Mouse (Mus musculus) embryonic facial prominence, embryonic 15.5 days (tissue): ENCODE results near the gene Gm20388. TPM values are rescaled to one million over a fixed set of nuclear protein-coding genes. Genes with fewer than 3 reads are reported as not detected.

Experiments
- ATAC-seq: fragments of 200-750 bp; cut with Nextera tagmentation; 2 replicates; pipeline ENCODE4 v1.8.0; 2017; ENCODE audit warnings: low read depth, moderate TSS enrichment; ENCODE audit not compliant: insufficient number of reproducible peaks, low FRiP score, low TSS enrichment
- H3K27ac ChIP-seq: fragments of 300-500 bp; sonication (generic); replicated peaks from 2 replicates; pipeline ENCODE4 v1.5.1; 2015; ENCODE audit warnings: mild to moderate bottlenecking, inconsistent platforms
- H3K27me3 ChIP-seq: fragments of 300-500 bp; sonication (generic); 2 replicates; pipeline ENCODE4 v1.6.1; 2015; ENCODE audit warnings: inconsistent platforms
- H3K36me3 ChIP-seq: fragments of 300-500 bp; sonication (generic); 2 replicates; pipeline ENCODE4 v1.6.1; 2015; ENCODE audit warnings: mild to moderate bottlenecking, inconsistent platforms
- H3K4me1 ChIP-seq: fragments of 300-500 bp; sonication (generic); 2 replicates; pipeline ENCODE4 v1.6.1; 2015; ENCODE audit warnings: inconsistent platforms
- H3K4me2 ChIP-seq: fragments of 300-500 bp; sonication (generic); replicated peaks from 2 replicates; pipeline ENCODE4 v1.6.1; 2015; ENCODE audit warnings: mild to moderate bottlenecking, inconsistent platforms
- H3K4me3 ChIP-seq: fragments of 300-500 bp; sonication (generic); replicated peaks from 2 replicates; pipeline ENCODE4 v1.5.1; 2015; ENCODE audit warnings: mild to moderate bottlenecking, inconsistent platforms
- H3K9ac ChIP-seq: fragments of 300-500 bp; sonication (generic); 2 replicates; pipeline ENCODE4 v1.6.1; 2015; ENCODE audit warnings: inconsistent platforms
- H3K9me3 ChIP-seq: fragments of 300-500 bp; sonication (generic); replicated peaks from 2 replicates; pipeline ENCODE4 v1.6.1; 2016; ENCODE audit warnings: inconsistent platforms
- WGBS: fragments of 180-500 bp; shearing (Covaris S2); methylation state at CpG from one replicate; pipeline ENCODE4 v1.1.7; 2015; 5-methylcytosine and 5-hydroxymethylcytosine counted together
- polyA plus RNA-seq: library from polyadenylated mRNA; unstranded; fragments of >200 nt; fragmentation: Nextera tagmentation; extraction: Ambion mirVana; gene quantifications from 2 replicates; pipeline ENCODE4 v1.2.1, GENCODE M21; 2015

The Gm20388 gene
- polyA plus RNA-seq, 1 experiment from 2014 or later: 8.0 TPM

DNA sequence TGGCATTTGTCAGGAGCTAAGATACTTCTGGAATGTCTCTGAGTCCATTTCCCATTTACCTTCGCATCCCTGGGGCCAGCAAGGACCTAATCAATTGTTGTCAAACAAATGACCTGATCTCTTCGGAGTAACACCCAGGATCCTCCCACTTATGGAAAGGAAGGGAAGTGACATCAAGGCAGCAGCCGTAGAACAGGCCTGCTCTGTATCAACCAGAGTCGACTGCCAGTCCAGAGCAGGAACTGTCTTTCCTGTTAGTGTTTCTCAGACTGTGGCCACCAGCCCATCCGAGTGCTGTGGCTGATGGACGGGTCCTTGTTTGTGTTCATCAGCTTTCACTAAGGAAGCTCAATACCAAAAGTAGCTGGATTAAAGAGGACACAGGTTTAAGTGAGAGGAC, 213.6 kb downstream of the Gm20388 start:
- Histone ChIP-seq H3K27me3 (peaks cover 7% of the 10 kb centered on the region; the same call in 1 of the 2 replicates), H3K27ac (no peak overlapping the region), H3K4me2 (no peak overlapping the region), H3K9ac (no peak overlapping the region), H3K4me1 (peaks cover 9% of the 10 kb centered on the region; the same call in 1 of the 2 replicates), H3K36me3 (no peaks in the 10 kb centered on the region), H3K4me3 (no peak overlapping the region), H3K9me3 (no peaks in the 10 kb centered on the region)
- 51% methylated on average over 6 of the region's 6 CpGs for WGBS
- ATAC-seq: no peak

DNA sequence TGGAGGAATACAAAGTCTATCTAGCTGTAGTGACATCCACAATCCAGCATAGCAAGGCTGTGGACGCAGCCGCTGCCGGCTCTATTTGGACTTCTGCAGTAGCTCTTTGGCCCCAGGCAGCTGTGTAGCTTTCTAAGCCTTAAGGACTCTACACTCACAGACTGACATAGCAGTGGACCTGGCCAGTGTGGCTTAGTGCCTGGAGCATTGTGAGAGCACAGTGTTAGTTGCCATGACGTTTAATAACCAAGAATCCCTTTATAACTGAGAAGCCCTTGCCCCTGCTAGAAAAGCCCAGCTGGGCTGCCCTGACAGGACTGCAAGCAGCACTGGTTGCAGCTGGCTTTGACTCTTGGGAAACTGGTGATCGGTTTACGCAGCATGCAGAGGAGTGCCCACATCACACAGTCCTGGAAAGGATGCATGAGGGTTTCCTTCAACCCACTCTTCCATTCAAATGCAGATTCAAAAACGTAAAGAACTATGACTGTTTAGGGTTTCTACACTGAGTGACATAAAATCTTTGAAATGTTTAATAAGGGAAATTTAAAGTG, 214.3 kb downstream of the Gm20388 start:
- no peaks in the 10 kb centered on the region for H3K9me3 ChIP-seq
- peaks cover 7% of the 10 kb centered on the region; the same call in 1 of the 2 replicates for H3K27me3 ChIP-seq
- H3K4me1 ChIP-seq: peaks cover 9% of the 10 kb centered on the region; the same call in 1 of the 2 replicates
- no peaks in the 10 kb centered on the region for H3K36me3 ChIP-seq
- no peak overlapping the region for H3K27ac ChIP-seq
- no peak for ATAC-seq
- WGBS: 45% methylated on average over 7 of the region's 7 CpGs
- H3K4me3 ChIP-seq: no peak overlapping the region
- no peak overlapping the region for H3K4me2 ChIP-seq
- H3K9ac ChIP-seq: no peak overlapping the region

DNA sequence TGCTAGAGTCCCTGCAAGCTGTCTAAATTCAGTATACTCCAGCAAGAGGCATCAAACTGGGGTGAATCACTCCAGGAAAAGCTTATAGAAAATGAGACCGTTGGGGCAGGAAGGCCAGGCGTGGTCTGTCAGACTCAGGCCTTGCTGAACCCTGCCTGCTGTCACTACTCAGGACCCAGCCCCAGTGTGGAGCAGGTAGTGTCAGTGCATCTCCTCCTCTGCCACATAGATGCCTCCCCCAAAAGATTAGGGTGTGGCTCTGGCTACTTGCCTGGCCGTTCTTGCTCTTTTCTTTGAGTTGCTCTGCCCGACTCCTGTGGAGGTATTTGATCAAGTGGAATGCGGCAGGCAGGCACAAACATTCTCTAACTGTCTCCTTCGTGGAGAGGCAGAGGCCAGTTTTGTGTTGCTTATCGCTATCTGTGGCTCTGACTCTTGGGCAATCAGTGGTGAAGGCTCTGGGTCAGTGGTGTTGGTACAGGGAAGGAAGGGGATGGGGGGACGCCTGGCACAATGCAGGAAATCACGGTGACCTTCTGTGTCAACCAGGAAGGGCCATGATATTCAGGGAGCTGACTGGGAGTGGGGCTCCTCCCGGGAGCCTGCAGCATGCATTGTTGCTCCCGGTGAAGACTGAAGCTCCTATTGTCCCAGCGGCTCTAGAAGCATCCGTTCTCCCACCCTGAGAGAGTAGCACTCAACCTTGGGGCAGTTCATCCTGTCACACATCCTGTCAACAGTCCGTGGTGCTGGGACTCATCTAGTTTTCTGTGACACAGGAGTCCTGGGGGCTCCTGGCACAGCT, 215.9 kb downstream of the Gm20388 start:
- H3K27ac ChIP-seq: 0 out of 2 replicates have a peak overlapping the region, but pooled peaks have one; percentile 2
- no peak overlapping the region for H3K4me3 ChIP-seq
- ATAC-seq: no peak; the same call in 1 of the 2 replicates
- no peaks in the 10 kb centered on the region for H3K36me3 ChIP-seq
- no peak overlapping the region for H3K4me2 ChIP-seq
- no peak overlapping the region for H3K9ac ChIP-seq
- H3K9me3 ChIP-seq: no peaks in the 10 kb centered on the region
- 28% methylated on average over 14 of the region's 14 CpGs for WGBS
- peaks cover 4% of the 10 kb centered on the region; the same call in 1 of the 2 replicates for H3K27me3 ChIP-seq
- peaks cover 3% of the 10 kb centered on the region; the same call in 1 of the 2 replicates for H3K4me1 ChIP-seq

DNA sequence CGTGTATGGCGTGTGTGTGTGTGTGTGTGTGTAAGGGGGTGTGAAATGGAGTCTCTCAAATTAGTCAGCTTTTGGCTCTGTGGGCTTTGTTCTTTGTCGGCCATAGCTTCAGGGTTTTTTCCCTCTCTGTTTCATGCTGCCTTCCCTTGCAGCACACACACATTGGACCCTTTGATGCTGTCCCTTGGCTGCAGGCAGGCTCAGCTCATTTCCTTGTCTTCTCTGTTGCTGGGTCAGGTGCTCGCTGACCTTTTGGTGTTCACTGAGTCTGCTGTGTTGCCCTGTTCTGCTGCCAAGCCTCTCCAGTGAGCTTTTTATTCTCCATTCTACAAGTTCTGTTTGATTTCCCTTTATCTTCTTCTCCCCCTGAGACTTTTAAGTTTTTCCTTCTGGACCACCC, 218.9 kb downstream of the Gm20388 start:
- 37% methylated on average over 4 of the region's 4 CpGs for WGBS

DNA sequence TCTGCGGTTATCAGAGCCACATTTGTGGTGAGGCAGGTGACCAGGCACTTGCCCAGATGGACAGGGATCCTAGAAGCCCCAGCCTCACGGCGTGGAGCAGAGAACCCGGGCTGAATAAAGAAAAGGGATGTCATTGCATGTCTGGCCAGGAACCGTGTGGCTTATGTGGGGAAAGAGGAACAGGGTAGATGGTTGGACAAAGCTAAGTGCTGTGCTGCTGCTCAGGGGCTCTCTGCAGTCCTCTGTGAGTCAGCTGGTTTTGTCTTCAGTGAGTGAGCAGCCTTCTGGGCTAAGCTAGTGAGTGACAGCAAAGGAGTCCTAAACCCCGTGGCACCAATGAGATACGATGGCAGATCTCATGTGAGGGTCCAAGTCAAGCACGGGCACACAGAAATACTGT, 220.5 kb downstream of the Gm20388 start:
- H3K9ac ChIP-seq: no peak overlapping the region
- peaks cover 4% of the 10 kb centered on the region; the same call in 1 of the 2 replicates for H3K27me3 ChIP-seq
- H3K4me3 ChIP-seq: no peak overlapping the region
- no peak for ATAC-seq
- WGBS: 77% methylated on average over 8 of the region's 8 CpGs
- H3K4me2 ChIP-seq: no peak overlapping the region
- H3K9me3 ChIP-seq: no peaks in the 10 kb centered on the region
- H3K36me3 ChIP-seq: no peaks in the 10 kb centered on the region
- no peak overlapping the region for H3K27ac ChIP-seq
- 0 out of 2 replicates have a peak, but pooled peaks cover 3% of the 10 kb centered on the region for H3K4me1 ChIP-seq

More for the DNA sequence above, 218.9 kb downstream of the Gm20388 start:
- peaks cover 4% of the 10 kb centered on the region; the same call in 1 of the 2 replicates for H3K27me3 ChIP-seq
- H3K4me2 ChIP-seq: no peak overlapping the region
- H3K9me3 ChIP-seq: no peaks in the 10 kb centered on the region
- ATAC-seq: no peak
- H3K4me3 ChIP-seq: no peak overlapping the region
- H3K27ac ChIP-seq: no peak overlapping the region
- no peak overlapping the region for H3K9ac ChIP-seq
- no peaks in the 10 kb centered on the region for H3K36me3 ChIP-seq
- peaks cover 3% of the 10 kb centered on the region; the same call in 1 of the 2 replicates for H3K4me1 ChIP-seq

DNA sequence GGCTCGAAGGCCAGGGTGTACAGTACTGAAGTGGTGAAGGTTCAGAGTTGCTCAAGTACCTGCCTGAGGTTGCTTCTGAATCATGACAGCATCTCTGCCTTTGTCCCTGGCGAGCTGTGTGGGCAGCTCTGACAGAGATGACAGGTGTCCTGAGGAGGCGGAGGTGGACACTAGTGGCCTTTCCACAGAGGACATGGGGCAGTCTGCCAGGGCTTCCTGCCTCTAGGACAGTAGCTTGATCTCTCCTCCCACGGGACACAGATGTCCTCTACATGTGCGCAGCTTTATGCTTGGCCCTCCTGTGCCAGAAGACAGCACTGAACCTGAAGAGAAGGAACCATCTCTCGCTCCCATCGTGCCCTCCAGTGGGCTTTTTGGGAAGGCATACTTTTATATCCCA, 222.5 kb downstream of the Gm20388 start:
- H3K27ac ChIP-seq: no peak overlapping the region
- no peak overlapping the region for H3K4me2 ChIP-seq
- no peaks in the 10 kb centered on the region for H3K36me3 ChIP-seq
- H3K9ac ChIP-seq: no peak overlapping the region
- ATAC-seq: no peak
- 79% methylated on average over 7 of the region's 7 CpGs for WGBS
- no peaks in the 10 kb centered on the region for H3K4me1 ChIP-seq
- H3K9me3 ChIP-seq: no peaks in the 10 kb centered on the region
- H3K4me3 ChIP-seq: no peak overlapping the region
- no peaks in the 10 kb centered on the region for H3K27me3 ChIP-seq

DNA sequence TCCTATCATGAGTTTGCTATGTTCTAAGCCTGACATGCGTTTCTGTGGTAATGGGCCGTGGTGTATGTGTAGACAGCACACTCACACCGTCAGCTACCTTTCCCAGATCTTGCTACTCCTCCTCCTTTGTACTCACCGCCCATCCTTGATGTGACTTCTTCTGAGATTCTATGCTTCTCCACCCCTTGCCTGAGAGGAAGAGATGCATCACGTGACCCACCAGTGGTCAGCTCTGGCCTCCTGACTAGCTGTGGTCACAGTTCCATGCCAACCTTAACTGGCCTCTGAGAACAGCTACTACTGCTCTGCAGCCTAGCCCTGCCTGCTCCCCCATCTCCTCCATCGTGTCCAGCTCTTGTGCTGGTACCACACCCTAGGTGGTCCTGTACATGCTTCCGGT, 225.0 kb downstream of the Gm20388 start:
- Histone ChIP-seq H3K27ac (no peak overlapping the region), H3K36me3 (no peaks in the 10 kb centered on the region), H3K4me1 (no peaks in the 10 kb centered on the region), H3K27me3 (no peaks in the 10 kb centered on the region), H3K9ac (no peak overlapping the region), H3K4me2 (no peak overlapping the region), H3K9me3 (no peaks in the 10 kb centered on the region), H3K4me3 (no peak overlapping the region)
- 90% methylated on average over 7 of the region's 7 CpGs for WGBS
- no peak for ATAC-seq

DNA sequence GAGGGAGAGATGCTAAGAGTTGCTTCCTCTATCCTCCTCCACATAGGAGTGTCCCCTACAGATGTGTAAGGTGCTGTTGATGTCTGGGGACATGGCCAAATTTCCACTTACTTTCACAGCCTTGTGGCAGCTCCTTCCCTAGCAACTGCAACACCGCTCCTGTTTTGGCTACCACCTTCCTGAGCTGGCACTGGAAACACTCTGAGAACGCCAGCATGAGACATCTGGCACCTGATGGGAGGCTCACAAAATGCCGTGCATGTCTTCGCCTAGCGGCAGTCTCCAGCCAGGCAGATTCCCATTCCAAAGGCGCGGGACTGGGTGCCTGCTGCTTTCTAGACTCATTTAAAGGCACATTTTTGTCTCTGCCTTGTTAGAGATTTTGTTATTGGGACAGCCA, 226.0 kb downstream of the Gm20388 start:
- H3K4me1 ChIP-seq: no peaks in the 10 kb centered on the region
- H3K4me2 ChIP-seq: no peak overlapping the region
- no peak overlapping the region for H3K9ac ChIP-seq
- H3K27me3 ChIP-seq: no peaks in the 10 kb centered on the region
- ATAC-seq: no peak
- no peak overlapping the region for H3K4me3 ChIP-seq
- no peak overlapping the region for H3K27ac ChIP-seq
- no peaks in the 10 kb centered on the region for H3K9me3 ChIP-seq
- 62% methylated on average over 7 of the region's 7 CpGs for WGBS
- no peaks in the 10 kb centered on the region for H3K36me3 ChIP-seq

DNA sequence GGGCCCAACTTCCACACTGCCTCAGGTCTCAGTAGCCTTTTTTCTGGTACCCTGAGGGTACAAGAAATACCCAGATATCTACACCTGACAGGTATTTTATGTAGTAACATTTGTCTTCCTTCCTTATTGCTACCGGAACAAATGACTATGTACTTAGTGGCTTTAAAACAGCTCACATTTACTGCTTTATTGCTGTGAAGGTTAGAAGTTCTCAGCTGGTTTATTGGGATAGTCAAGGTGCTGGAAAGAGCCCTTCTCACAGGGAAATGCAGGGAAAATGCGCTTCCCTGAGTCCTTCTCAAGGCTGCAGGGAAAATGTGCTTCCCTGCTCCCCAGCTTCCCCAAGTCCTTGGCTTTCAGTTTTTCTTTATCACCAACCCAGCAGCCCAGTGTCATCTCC, 228.3 kb downstream of the Gm20388 start:
- H3K27me3 ChIP-seq: no peaks in the 10 kb centered on the region
- no peak for ATAC-seq
- no peaks in the 10 kb centered on the region for H3K9me3 ChIP-seq
- no peak overlapping the region for H3K27ac ChIP-seq
- H3K4me1 ChIP-seq: no peaks in the 10 kb centered on the region
- H3K4me2 ChIP-seq: no peak overlapping the region
- 87% methylated on average over 2 of the region's 2 CpGs for WGBS
- H3K36me3 ChIP-seq: no peaks in the 10 kb centered on the region
- no peak overlapping the region for H3K9ac ChIP-seq
- H3K4me3 ChIP-seq: no peak overlapping the region

DNA sequence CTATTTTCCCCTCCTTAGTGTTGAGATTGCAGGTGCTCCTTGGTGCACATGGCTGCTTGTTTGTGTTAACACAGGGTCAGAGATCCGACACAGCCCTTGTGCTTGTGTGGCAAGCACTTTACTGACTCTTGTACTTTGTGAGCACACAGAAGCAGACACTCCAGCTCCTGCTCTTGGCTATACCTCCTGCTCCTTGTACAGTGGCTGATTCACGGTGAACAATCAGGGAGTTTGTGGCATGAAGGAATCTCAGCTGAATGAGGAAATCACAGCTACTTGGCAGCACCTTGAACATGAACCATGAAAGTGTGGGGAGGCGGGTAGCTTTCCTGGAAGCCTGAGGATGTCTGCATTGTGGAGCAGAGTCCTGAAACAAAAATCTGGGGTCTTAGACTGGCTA, 230.1 kb downstream of the Gm20388 start:
- Histone ChIP-seq H3K4me3 (no peak overlapping the region), H3K4me1 (no peaks in the 10 kb centered on the region), H3K36me3 (no peaks in the 10 kb centered on the region), H3K27me3 (no peaks in the 10 kb centered on the region), H3K4me2 (no peak overlapping the region), H3K27ac (no peak overlapping the region), H3K9ac (no peak overlapping the region), H3K9me3 (no peaks in the 10 kb centered on the region)
- ATAC-seq: no peak
- 69% methylated on average over 3 of the region's 3 CpGs for WGBS

DNA sequence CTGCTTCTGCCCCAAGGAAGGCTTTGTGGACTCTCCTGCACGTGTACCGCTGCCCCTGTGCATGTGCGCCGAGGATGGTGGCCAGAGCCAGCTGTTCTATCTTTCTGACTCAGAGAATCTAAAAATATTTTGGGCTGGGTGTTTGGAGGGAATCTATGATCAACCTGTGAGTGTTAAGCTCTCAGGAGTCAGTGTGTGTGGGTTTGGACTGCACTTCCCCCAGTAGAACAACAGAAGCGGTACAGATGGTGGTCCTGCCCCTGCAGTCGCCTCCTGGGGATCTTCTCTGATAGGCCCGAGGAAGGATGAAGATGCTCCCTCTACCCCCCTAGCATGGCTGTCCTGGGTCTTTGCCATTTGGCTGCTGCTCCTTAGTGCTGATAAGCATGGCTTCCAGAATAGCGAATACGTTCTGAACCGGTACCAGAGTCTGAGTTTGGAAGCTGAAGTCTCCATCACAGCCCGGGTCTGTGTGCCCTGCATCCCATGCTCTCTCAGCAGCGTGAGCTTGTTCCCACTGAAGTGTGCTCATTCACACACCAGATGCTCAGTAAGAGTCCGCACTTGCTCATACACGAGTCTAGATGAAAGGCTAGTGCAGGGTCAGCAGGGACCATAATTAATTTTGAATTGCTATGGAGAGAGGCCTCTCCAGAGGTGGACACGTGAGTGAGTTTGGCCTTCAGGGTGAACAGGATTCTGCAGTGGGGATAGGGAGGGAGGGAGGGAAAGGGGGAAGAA, 233.4 kb downstream of the Gm20388 start:
- 65% methylated on average over 15 of the region's 15 CpGs for WGBS
- H3K9me3 ChIP-seq: no peaks in the 10 kb centered on the region
- H3K27me3 ChIP-seq: no peaks in the 10 kb centered on the region

More for the DNA sequence above, 233.4 kb downstream of the Gm20388 start:
- no peak overlapping the region for H3K4me3 ChIP-seq
- no peaks in the 10 kb centered on the region for H3K4me1 ChIP-seq
- no peaks in the 10 kb centered on the region for H3K36me3 ChIP-seq
- no peak overlapping the region for H3K9ac ChIP-seq
- no peak overlapping the region for H3K27ac ChIP-seq
- ATAC-seq: no peak
- H3K4me2 ChIP-seq: no peak overlapping the region
